In the genomic region with DNA sequence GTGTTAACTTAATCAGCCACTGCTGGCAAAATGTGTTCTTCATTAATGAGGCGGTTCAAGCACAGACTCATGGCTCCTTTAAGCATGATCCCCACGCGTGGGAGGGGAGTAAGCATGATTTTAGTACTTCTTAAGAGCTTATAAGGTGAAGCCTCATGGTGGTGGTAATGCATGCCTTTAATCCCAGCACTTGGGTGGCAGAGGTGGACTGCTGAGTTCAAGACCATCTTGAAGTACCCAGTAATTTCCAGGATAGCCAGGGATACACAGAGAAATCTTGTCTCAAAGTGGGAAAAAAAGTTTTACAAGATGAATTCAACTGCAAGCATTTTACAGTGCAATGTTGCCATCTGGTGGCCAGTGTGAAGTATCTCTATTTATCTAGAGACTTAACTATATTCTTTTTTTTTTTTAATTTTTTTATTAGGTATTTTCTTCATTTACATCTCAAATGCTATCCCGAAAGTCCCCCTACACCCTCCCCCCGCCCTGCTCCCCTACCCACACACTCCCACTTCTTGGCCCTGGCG, we compare ENCODE assay signal across 8 mouse cellular contexts.
DNase-seq lines count a peak whose midpoint lies in the region; ATAC-seq and TF ChIP-seq lines count a peak whose summit lies in the region.

No protein-coding gene starts in this region.

- no peak overlapping the region for H3K9ac ChIP-seq in kidney, postnatal 0 days (ENCODE audit: low read depth, low read length)
- H3K9ac ChIP-seq in midbrain, postnatal 0 days (replicated peaks; ENCODE audit: low read length, poor library complexity, severe bottlenecking) = no peak overlapping the region

- DNase-seq in gastrocnemius, adult 2 months = peak; percentile 57
- DNase-seq in gastrocnemius, postnatal 25 days = no peak
- peak; percentile 82 for DNase-seq in testis, postnatal 10 days (ENCODE audit: low spot score)
- no peak for DNase-seq in testis, postnatal 14 days (ENCODE audit: low spot score)
- DNase-seq in embryo, embryonic 9.5 days (ENCODE audit: extremely low spot score) = peak; percentile 54
- peak; percentile 89 for DNase-seq in kidney, postnatal 0 days (ENCODE audit: low spot score)
- peak; percentile 87 for DNase-seq in midbrain, postnatal 0 days (ENCODE audit: low spot score)
- no peak for DNase-seq in spleen, postnatal 36 days (ENCODE audit: low spot score in 2 of 2)

- peak; percentile 70 for TF ChIP-seq CTCF in gastrocnemius, adult 2 months (IDR thresholded peaks at IDR 0.05)
- TF ChIP-seq CTCF in kidney, postnatal 0 days (IDR thresholded peaks at IDR 0.05; ENCODE audit: low read depth) = peak; percentile 74
- peak; percentile 76 for TF ChIP-seq CTCF in midbrain, postnatal 0 days (IDR thresholded peaks at IDR 0.05)

- no peaks in the 10 kb centered on the region for H3K27me3 ChIP-seq in kidney, postnatal 0 days (ENCODE audit: insufficient read depth, low read length)
- H3K27me3 ChIP-seq in midbrain, postnatal 0 days (ENCODE audit: insufficient read depth, low read length) = no peaks in the 10 kb centered on the region; the same call in 1 of the 2 replicates

- no peaks in the 10 kb centered on the region for H3K36me3 ChIP-seq in kidney, postnatal 0 days (ENCODE audit: insufficient read depth, low read length)
- no peaks in the 10 kb centered on the region for H3K36me3 ChIP-seq in midbrain, postnatal 0 days (ENCODE audit: insufficient read depth, low read length)

- no peaks in the 10 kb centered on the region; the same call in 1 of the 2 replicates for H3K4me1 ChIP-seq in kidney, postnatal 0 days (replicated peaks; ENCODE audit: insufficient read depth, low read length)
- H3K4me1 ChIP-seq in midbrain, postnatal 0 days (ENCODE audit: insufficient read depth, low read length) = no peaks in the 10 kb centered on the region

- H3K9me3 ChIP-seq in kidney, postnatal 0 days (replicated peaks; ENCODE audit: low read length) = no peaks in the 10 kb centered on the region
- no peaks in the 10 kb centered on the region for H3K9me3 ChIP-seq in midbrain, postnatal 0 days (ENCODE audit: low read length)

- H3K4me2 ChIP-seq in kidney, postnatal 0 days (ENCODE audit: low read length) = no peak overlapping the region
- no peak overlapping the region for H3K4me2 ChIP-seq in midbrain, postnatal 0 days (ENCODE audit: low read depth, low read length, poor library complexity, severe bottlenecking)

- 30% methylated on average over 6 of the region's 6 CpGs for WGBS in kidney, postnatal 0 days
- WGBS in midbrain, postnatal 0 days = 48% methylated on average over 6 of the region's 6 CpGs

- no peak overlapping the region for H3K4me3 ChIP-seq in gastrocnemius, adult 2 months
- H3K4me3 ChIP-seq in kidney, postnatal 0 days (replicated peaks; ENCODE audit: low read depth, low read length) = no peak overlapping the region
- no peak overlapping the region for H3K4me3 ChIP-seq in midbrain, postnatal 0 days (ENCODE audit: low read depth, low read length)

- no peak for ATAC-seq in kidney, postnatal 0 days (replicated peaks; ENCODE audit: low FRiP score, low read depth)
- ATAC-seq in midbrain, postnatal 0 days (ENCODE audit: low FRiP score) = no peak

- H3K27ac ChIP-seq in gastrocnemius, adult 2 months = no peak overlapping the region
- H3K27ac ChIP-seq in kidney, postnatal 0 days = no peak overlapping the region
- no peak overlapping the region for H3K27ac ChIP-seq in midbrain, postnatal 0 days (ENCODE audit: low read depth, low read length)

- intact Hi-C loops in gastrocnemius, adult 2 months (cut with DNase I) = loop anchor here (2.0 kb wide), 3 partner anchors 36 to 948 kb away; no protein-coding TSS in a partner anchor

Comparison
In these comparisons a context has a peak if more than half of its experiments do, and no peak if none do; other contexts are left out.
1. DNase-seq: peak in gastrocnemius, adult 2 months (single experiment), testis, postnatal 10 days (single experiment), embryo, embryonic 9.5 days (single experiment), kidney, postnatal 0 days (single experiment) and midbrain, postnatal 0 days (single experiment); none in gastrocnemius, postnatal 25 days (single experiment), testis, postnatal 14 days (single experiment) and spleen, postnatal 36 days (0 of 2).
2. Peak in every context shown above with its lines, with median percentiles within 50 percentile points of each other: CTCF ChIP-seq.